Mouse (Mus musculus) myocyte (in vitro differentiated cells): ENCODE data around the gene Apof. TPM values are rescaled to one million over a fixed set of nuclear protein-coding genes. Genes with fewer than 3 reads are reported as not detected.

Experiments
- H3K27me3 ChIP-seq: one replicate; pipeline ENCODE4 v1.6.1; 2011; ENCODE audit not compliant: control insufficient read depth, insufficient read depth, insufficient read length
- H3K36me3 ChIP-seq: one replicate; pipeline ENCODE4 v1.6.1; 2011; ENCODE audit not compliant: control insufficient read depth, insufficient read depth
- H3K4me2 ChIP-seq: one replicate; pipeline ENCODE4 v1.6.1; 2011; ENCODE audit warnings: low read depth, control low read depth
- H3K4me3 ChIP-seq: one replicate; pipeline ENCODE4 v1.5.1; 2011; ENCODE audit warnings: mild to moderate bottlenecking, control low read depth, moderate library complexity
- H3K79me2 ChIP-seq: one replicate; pipeline ENCODE4 v1.6.1; 2011; ENCODE audit not compliant: control insufficient read depth, insufficient read depth
- H3ac ChIP-seq: one replicate; pipeline ENCODE4 v1.6.1; 2011; ENCODE audit not compliant: control insufficient read depth, insufficient read length
- CEBPB ChIP-seq: IDR thresholded peaks from 2 replicates; pipeline ENCODE4 v1.6.1; 2011; ENCODE audit warnings: mild to moderate bottlenecking, moderate library complexity; ENCODE audit not compliant: poor library complexity, insufficient read depth, severe bottlenecking
- E2F4 ChIP-seq: IDR thresholded peaks from one replicate; pipeline ENCODE4 v1.6.1; 2011; ENCODE audit warnings: mild to moderate bottlenecking, control low read depth, moderate library complexity; ENCODE audit not compliant: insufficient read depth
- MAX ChIP-seq: IDR thresholded peaks from one replicate; pipeline ENCODE4 v1.6.1; 2011; ENCODE audit warnings: low read depth, mild to moderate bottlenecking, control low read depth
- MYOD1 ChIP-seq, 3 experiments: IDR thresholded peaks; one replicate each; pipeline ENCODE4 v1.6.1; 2011; ENCODE audit warnings: control low read depth in 2 of 3, low read depth in 2 of 3, mild to moderate bottlenecking in 2 of 3, moderate library complexity in 1 of 3; ENCODE audit not compliant: insufficient read length in 2 of 3, control insufficient read depth in 1 of 3
- MYOG ChIP-seq, 3 experiments: IDR thresholded peaks; one replicate each; pipeline ENCODE4 v1.6.1; 2011; ENCODE audit warnings: control low read depth in 2 of 3, low read depth in 2 of 3, mild to moderate bottlenecking in 2 of 3; ENCODE audit not compliant: insufficient read length in 2 of 3, control insufficient read depth in 1 of 3, insufficient read depth in 1 of 3
- POLR2A ChIP-seq: IDR thresholded peaks from one replicate; pipeline ENCODE4 v1.6.1; 2011; ENCODE audit warnings: low read depth, mild to moderate bottlenecking, control low read depth, moderate library complexity; ENCODE audit not compliant: insufficient read length
- POLR2AphosphoS2 ChIP-seq: IDR thresholded peaks from one replicate; pipeline ENCODE4 v1.6.1; 2011; ENCODE audit warnings: low read depth, control low read depth; ENCODE audit not compliant: insufficient read length
- REST ChIP-seq: IDR thresholded peaks from one replicate; pipeline ENCODE4 v1.6.1; 2011; ENCODE audit warnings: mild to moderate bottlenecking, control low read depth, moderate library complexity; ENCODE audit not compliant: insufficient read depth, insufficient read length
- SRF ChIP-seq: IDR thresholded peaks from one replicate; pipeline ENCODE4 v1.6.1; 2011; ENCODE audit warnings: low read depth; ENCODE audit not compliant: control insufficient read depth, insufficient read length
- TCF12 ChIP-seq: IDR thresholded peaks from one replicate; pipeline ENCODE4 v1.6.1; 2011; ENCODE audit warnings: mild to moderate bottlenecking, control low read depth; ENCODE audit not compliant: poor library complexity, insufficient read depth, severe bottlenecking
- TCF3 ChIP-seq: IDR thresholded peaks from one replicate; pipeline ENCODE4 v1.6.1; 2011; ENCODE audit warnings: low read depth, control low read depth; ENCODE audit not compliant: insufficient read length
- USF1 ChIP-seq: IDR thresholded peaks from one replicate; pipeline ENCODE4 v1.6.1; 2011; ENCODE audit warnings: low read depth, mild to moderate bottlenecking, control low read depth, moderate library complexity
- polyA plus RNA-seq: library from polyadenylated mRNA; unstranded; fragments of >200 nt; fragmentation: generic; extraction: Trizol; gene quantifications from one replicate; pipeline ENCODE4 v1.2.1, GENCODE M21; 2012; ENCODE audit warnings: missing spikeins

Gene Apof
- not detected for polyA plus RNA-seq

DNA sequence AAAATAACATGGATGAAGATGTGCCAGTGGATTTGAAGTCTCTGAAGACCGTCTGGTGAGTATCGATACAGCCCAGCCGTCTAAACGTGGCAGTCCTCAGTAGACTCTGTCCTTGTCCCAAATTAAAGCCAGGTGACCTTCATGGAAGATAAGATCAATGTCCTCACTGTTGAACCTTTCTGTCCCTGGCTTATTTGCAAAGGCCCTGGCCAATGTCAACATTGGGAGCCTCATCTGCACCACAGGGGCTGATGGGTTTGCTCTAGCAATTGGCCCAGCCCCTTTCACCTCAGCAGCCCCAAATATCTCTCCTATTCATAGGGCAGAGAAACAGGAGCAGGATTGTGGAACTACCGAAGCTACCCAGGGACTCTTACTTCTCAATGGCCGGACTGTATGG is at the start of gene Apof:
TSS of gene Apof (plus strand) at position 301 of the 400 bp plus-strand sequence.
- Histone ChIP-seq H3ac (no peak within 1 kb of the TSS), H3K27me3 (no peaks in the 10 kb centered on the region), H3K79me2 (peaks cover 9% of the 10 kb centered on the region), H3K36me3 (no peaks in the 10 kb centered on the region), H3K4me3 (peak within 1 kb of the TSS; percentile 77), H3K4me2 (no peak within 1 kb of the TSS)
- TF ChIP-seq MYOD1 (IDR thresholded peaks at IDR 0.05; ENCODE audit: control insufficient read depth in 1 of 3, insufficient read length in 2 of 3, low read depth in 2 of 3): no peak
- TF ChIP-seq MYOG (IDR thresholded peaks at IDR 0.05; ENCODE audit: control insufficient read depth in 1 of 3, insufficient read depth in 1 of 3, insufficient read length in 2 of 3, low read depth in 2 of 3): no peak
- no peak for TF ChIP-seq POLR2A
- no peak for TF ChIP-seq REST
- no peak for TF ChIP-seq SRF
- TF ChIP-seq POLR2AphosphoS2: no peak
- no peak for TF ChIP-seq CEBPB
- no peak for TF ChIP-seq MAX
- no peak for TF ChIP-seq TCF12
- TF ChIP-seq E2F4: no peak
- TF ChIP-seq TCF3: no peak
- TF ChIP-seq USF1: no peak

DNA sequence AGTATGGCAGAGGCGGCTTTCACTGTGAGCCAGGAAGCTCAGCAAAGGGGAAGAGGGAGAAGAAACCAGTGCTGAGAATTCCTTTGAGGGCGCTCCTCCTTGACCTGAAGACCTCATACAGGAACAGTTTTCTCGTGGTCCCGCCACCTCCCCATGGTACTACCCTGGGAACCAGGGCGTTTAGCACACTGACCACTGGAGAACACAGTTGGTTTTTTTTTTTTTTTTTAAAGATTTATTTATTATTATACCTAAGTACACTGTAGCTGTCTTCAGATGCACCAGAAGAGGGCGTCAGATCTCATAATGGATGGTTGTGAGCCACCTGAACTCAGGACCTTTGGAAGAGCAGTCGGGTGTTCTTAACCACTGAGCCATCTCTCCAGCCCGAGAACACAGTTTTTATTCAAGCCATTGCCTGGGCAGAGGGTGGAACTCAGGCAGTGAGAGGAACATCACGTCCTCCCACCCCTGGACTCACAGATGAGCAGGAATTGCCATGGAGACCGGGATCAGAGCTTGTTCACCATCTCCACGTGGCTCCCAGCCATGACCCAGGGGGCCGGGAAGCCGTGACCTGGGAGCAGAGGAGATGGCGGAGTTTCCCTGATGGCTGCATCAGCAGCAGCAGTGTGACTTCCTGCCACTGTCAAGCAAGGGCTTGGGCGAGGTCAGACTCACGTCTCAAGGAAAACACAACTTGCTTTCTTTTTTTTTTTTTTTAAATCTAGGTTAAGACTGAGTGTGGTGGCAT is 46.8 kb upstream of the Apof start:
- TF ChIP-seq SRF (no peak), REST (no peak), MYOG (IDR thresholded peaks at IDR 0.05; ENCODE audit: control insufficient read depth in 1 of 3, insufficient read depth in 1 of 3, insufficient read length in 2 of 3, low read depth in 2 of 3) (no peak), POLR2A (no peak), TCF12 (no peak), CEBPB (no peak), MAX (no peak), E2F4 (no peak), MYOD1 (IDR thresholded peaks at IDR 0.05; ENCODE audit: control insufficient read depth in 1 of 3, insufficient read length in 2 of 3, low read depth in 2 of 3) (no peak), POLR2AphosphoS2 (no peak), TCF3 (no peak), USF1 (no peak)
- Histone ChIP-seq H3K27me3 (no peaks in the 10 kb centered on the region), H3K4me3 (no peak overlapping the region), H3K79me2 (no peaks in the 10 kb centered on the region), H3ac (no peak overlapping the region), H3K4me2 (no peak overlapping the region), H3K36me3 (no peaks in the 10 kb centered on the region)

DNA sequence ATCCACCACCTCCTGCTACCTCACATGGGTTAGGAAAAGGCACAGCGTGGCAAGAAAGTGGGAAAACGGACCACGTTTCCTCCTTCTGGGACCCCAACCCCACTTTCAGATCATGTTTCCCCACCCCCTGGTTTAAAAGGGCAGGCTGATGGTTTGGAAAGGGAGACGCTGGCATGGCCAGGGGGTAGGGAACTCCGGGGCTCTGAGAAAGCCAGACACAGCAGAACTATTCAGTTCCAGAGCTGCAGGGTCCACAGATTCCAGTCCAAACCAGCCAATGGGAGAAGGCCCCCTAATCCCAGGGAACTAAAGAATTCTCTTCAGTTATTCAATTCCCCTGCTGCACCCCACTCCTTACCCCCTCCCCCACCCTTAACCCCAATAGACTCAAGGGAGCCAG is 43.4 kb upstream of the Apof start:
- Histone ChIP-seq H3ac (no peak overlapping the region), H3K36me3 (no peaks in the 10 kb centered on the region), H3K4me2 (no peak overlapping the region), H3K4me3 (no peak overlapping the region), H3K79me2 (no peaks in the 10 kb centered on the region), H3K27me3 (no peaks in the 10 kb centered on the region)
- TF ChIP-seq USF1 (no peak), TCF12 (no peak), MAX (no peak), CEBPB (no peak), POLR2AphosphoS2 (no peak), MYOG (IDR thresholded peaks at IDR 0.05; ENCODE audit: control insufficient read depth in 1 of 3, insufficient read depth in 1 of 3, insufficient read length in 2 of 3, low read depth in 2 of 3) (no peak), MYOD1 (IDR thresholded peaks at IDR 0.05; ENCODE audit: control insufficient read depth in 1 of 3, insufficient read length in 2 of 3, low read depth in 2 of 3) (no peak), SRF (no peak), REST (no peak), POLR2A (no peak), TCF3 (no peak), E2F4 (no peak)

DNA sequence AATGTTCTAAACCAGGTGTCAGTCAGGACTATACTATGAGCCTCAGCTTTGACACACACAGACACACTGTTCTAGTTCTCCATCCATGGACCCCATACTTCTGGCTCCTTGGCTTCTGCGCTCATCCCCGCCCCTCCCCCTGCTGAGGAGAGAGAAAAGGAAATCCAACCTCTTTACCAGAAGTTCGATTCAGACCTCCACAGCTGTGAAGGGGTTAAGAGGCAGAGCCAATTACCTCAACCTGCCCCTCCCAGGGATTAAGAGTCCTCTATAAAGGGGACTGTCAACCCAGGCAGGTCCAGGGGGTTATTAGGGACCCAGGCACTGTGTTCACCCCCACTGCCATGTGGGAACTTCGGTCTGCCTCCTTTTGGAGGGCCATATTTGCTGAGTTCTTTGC is 42.9 kb upstream of the Apof start, which contains the start of gene Mip:
TSS of gene Mip (plus strand) at position 301 of the 400 bp plus-strand sequence.
- no peaks in the 10 kb centered on the region for H3K27me3 ChIP-seq
- no peaks in the 10 kb centered on the region for H3K79me2 ChIP-seq
- no peaks in the 10 kb centered on the region for H3K36me3 ChIP-seq
- H3ac ChIP-seq: no peak within 1 kb of the TSS
- H3K4me3 ChIP-seq: no peak within 1 kb of the TSS
- no peak within 1 kb of the TSS for H3K4me2 ChIP-seq
- TF ChIP-seq USF1 (no peak), MYOG (IDR thresholded peaks at IDR 0.05; ENCODE audit: control insufficient read depth in 1 of 3, insufficient read depth in 1 of 3, insufficient read length in 2 of 3, low read depth in 2 of 3) (no peak), REST (no peak), E2F4 (no peak), MAX (no peak), POLR2AphosphoS2 (no peak), TCF12 (no peak), MYOD1 (IDR thresholded peaks at IDR 0.05; ENCODE audit: control insufficient read depth in 1 of 3, insufficient read length in 2 of 3, low read depth in 2 of 3) (no peak), CEBPB (no peak), TCF3 (no peak), POLR2A (no peak), SRF (no peak)
